Mouse (Mus musculus) kidney, adult 11 months (tissue): ENCODE measurements around the gene Selenon.

Experiments
- DNase-seq: peaks from one replicate; pipeline ENCODE4 v3.0.0; 2022

Gene Selenon

DNA sequence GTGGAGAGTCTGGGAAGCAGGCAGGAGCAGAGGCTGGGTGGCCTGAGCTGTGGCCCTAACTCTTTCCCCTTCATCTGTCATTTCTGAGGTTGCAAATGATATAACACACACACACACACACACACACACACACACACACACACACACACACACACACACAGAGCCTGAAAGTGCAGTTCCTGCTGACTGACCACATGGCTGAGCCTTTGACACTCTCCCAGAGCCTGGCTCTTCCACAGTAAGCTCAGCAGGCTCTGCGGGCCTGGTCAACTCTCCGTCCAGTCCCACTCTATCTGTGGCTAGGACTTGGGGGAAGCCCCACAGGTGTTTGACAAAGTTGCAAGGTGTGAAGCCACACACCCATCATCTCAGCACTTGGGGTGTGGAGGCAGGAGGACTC lies 25.3 kb upstream of the Selenon start:
- DNase-seq: no peak

DNA sequence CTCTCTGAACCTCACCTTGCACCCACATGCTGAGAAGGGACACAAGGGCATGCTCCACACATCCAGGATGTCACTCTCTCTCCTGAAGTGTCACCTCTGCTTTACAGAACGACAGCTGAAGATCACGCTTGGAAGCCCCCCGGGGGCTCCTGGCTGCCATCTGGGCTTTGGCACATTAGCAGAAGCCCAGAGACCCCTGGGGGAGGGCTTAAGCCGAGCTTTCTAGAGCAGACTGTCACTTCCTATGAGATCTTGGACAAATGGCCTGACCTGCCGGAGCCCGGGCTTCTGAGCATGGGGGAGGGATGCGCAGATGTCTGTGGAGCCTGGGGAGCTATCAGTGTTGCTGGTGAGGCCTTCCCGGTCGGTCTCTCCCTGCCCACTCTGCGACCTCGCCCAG lies 23.5 kb upstream of the Selenon start:
- DNase-seq: no peak

- no peak for DNase-seq
These were observed 20.7 kb upstream of the Selenon start for GRCm38 (mm10) chr4:134572449-134573300.

- DNase-seq: no peak
These were observed 18.9 kb upstream of the Selenon start for GRCm38 (mm10) chr4:134570704-134571451.

- DNase-seq: no peak
These were observed 17.9 kb upstream of the Selenon start for GRCm38 (mm10) chr4:134569831-134570230.

DNA sequence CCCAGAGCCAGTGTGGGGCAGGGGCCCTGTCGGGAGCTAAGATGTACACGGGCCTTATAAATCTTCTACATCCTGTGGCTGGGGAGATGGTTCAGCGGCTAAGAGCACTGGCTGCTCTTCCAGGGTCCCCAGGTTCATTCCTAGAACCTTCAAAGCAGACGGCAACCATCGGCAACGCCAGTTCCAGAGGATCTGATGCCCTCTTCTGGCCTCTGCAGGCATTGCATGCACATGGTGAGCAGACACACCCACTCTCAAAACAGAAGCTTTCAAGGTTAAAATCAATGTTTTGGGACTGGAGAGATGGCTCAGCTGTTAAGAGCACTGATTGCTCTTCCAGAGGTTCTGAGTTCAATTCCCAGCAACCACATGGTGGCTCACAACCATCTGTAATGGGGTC lies 17.2 kb upstream of the Selenon start:
- DNase-seq: no peak

GRCm38 (mm10) chr4:134567377-134568226 lies 15.6 kb upstream of the Selenon start:
- DNase-seq: no peak

- no peak for DNase-seq
These were observed 12.1 kb upstream of the Selenon start for GRCm38 (mm10) chr4:134564093-134564492.

DNA sequence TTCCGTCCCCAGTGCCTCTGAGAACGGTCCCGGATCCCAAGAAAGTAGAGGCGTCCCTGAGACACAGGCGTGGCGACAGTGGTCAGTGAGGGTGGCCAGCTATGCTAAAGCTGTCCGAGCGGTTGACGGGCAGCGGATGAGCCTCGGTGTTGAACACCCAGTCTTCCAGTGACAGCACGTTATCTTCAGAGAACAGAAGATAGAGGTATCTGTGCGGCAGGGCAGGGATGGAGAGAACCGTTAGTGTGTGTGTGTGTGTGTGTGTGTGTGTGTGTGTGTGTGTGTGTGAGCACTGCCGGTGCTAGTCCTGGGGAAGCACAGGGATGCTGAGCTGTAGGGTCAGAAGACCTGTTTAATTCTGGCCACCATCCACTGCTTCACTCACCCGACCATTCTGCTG lies 11.7 kb upstream of the Selenon start:
- no peak for DNase-seq

DNA sequence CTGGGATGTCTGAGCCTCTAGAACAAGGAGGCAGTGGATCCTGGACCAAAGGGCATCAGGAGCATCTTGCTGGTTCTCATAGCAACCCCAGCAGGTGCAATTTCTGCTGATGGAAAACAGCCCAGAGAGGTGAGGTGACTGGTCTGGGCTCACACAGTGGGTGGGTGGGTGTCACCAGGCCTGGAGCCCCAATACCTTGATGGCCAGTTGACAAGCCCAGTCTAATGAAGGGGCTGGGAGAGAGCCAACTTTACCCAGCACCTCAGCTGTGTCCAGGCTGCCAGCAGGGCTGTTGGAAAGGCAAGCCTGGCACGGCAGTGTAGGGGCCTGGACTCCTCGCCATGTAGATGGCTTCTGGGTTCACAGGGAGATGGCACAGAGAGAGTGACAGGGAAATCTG lies 10.0 kb upstream of the Selenon start:
- DNase-seq: no peak

DNA sequence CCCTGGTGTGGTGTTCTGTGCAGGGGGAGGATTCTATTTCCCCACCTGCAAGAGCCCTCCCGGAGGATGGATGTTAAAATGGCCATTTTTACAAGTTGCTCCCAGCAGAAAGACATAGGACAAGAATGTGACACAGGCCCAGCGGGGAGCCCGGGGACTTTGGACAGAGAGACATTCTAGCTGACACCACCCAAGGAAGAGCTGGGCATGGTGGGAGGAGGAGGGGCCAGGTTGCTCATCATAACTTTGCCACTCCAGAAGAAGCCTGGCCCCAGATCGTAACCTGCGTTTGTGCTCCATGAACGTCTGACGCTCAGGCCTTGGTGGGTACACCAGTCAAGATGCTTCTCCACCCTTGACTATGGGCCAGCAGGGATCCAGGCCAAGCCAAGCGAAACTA lies 8.7 kb upstream of the Selenon start:
- DNase-seq: no peak

DNA sequence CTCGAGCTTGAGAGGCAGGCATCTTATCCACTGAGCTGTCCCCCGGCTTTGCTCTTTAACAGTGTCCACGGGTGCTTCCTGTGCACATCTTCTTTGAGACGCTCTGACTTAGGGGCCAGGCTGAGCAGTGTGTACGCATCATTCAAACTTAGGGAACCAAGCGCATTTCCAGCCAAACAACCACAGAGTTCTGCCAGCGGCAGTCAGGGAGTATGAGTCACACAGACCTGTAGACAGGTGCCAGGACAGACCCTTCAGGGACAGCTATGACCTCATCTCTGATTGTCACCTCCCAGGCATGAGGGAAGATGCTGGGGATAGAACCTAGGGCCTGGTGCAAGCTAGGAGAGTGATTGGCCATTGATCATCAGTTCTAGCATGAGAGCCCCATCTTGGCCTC lies 7.2 kb upstream of the Selenon start:
- no peak for DNase-seq

DNA sequence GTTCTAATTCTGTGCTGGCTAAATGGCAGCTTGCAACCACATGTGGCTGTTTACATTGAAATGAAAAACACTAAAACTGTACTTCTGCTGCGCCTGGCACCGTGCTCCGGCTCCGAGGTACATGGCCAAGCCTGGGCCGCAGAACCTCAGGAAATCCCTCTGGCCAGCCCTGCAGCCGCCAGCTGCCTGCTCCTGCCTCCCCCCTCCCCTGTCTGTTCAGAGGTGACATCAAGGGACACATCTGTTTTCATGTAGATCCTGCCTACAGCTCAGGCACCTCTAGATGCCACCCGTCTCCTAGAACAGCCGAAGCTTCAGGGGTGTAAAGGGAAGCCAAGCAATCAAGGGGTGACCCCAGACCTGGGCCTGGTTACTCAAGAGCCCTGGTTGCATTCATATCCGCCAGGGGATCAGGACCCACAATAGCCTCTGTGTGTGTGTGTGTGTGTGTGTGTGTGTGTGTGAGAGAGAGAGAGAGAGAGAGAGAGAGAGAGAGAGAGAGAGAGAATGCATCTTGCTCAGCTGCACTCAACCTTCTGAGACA lies 6.7 kb upstream of the Selenon start:
- no peak for DNase-seq

DNA sequence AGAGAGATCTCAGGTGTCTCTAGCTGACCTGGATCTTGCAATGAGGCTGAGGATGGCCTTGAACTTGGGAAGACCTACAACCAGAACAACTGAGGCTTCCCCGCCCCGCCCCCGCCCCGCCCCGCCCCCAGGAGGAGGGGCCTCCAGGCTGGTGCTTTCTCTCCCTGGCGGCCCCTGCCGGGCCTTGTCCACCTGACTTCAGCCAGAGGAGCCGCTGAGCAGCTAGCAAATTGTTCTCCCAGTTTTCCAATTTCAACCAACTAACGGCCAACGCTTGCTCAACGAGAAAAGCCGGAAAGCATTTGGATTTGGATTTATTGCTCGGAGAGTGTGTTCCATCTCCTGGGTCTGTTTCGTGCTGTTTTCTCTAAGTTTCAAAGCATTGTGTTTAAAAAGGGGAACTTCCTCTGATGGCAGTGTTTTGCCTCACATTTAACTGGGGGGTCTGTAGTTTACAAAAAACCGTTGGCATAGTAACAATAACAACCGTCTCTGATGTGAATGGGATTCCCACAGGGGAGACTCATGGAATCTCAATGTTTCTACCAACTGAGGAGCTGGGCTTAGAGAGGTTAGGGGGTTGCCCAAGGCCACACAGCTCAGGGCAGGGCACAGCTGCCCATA lies 5.8 kb upstream of the Selenon start:
- DNase-seq: no peak

- DNase-seq: no peak
These were observed 4.1 kb upstream of the Selenon start for GRCm38 (mm10) chr4:134555956-134556580.

GRCm38 (mm10) chr4:134553631-134554030 lies 1.7 kb upstream of the Selenon start:
- no peak for DNase-seq

DNA sequence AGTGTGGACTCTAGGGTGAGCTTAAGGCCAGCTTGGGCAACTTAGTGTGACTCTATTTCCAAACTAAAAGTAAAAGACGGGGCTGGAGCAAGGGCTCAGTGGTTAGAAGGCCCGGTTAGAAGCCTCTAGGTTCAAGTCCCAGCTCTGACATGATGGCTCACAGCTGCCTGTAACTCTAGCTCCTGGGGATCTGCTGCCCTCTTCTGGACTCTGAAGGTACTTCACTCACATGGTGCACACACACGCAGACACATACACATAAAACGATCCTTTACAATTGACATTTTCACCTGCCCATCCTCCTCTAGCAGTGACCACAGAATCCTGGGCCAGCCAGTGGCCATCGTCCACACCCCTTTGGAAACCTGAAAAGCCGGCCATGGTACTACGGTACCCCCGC lies 2.1 kb downstream of the Selenon start:
- DNase-seq: no peak

GRCm38 (mm10) chr4:134548169-134548938 lies 3.6 kb downstream of the Selenon start:
- DNase-seq: no peak

- no peak for DNase-seq
These were observed 4.9 kb downstream of the Selenon start for GRCm38 (mm10) chr4:134546814-134547705.

GRCm38 (mm10) chr4:134543261-134543660 lies 8.7 kb downstream of the Selenon start:
- peak; percentile 81 for DNase-seq
